Mouse (Mus musculus) G1E (cell line): ENCODE results near the gene Cytl1. TPM values are rescaled to one million over a fixed set of nuclear protein-coding genes. Genes with fewer than 3 reads are reported as not detected.

ENCODE experiments used
- ATAC-seq: 2 replicates; pipeline ENCODE4 v1.8.0; 2016; ENCODE audit warnings: mild to moderate bottlenecking; ENCODE audit not compliant: insufficient number of reproducible peaks, poor library complexity, low FRiP score, severe bottlenecking; ENCODE audit errors: extremely low read depth
- DNase-seq: peaks from one replicate; pipeline ENCODE4 v3.0.0; 2012; ENCODE audit warnings: low spot score
- H3K27me3 ChIP-seq: 2 replicates; pipeline ENCODE4 v1.6.1; 2012; ENCODE audit warnings: mild to moderate bottlenecking, low read length, inconsistent platforms; ENCODE audit not compliant: insufficient read depth
- H3K36me3 ChIP-seq: replicated peaks from 2 replicates; pipeline ENCODE3; 2012; ENCODE audit warnings: mild to moderate bottlenecking, inconsistent platforms
- H3K4me1 ChIP-seq: 2 replicates; pipeline ENCODE4 v1.6.1; 2012; ENCODE audit warnings: low read depth, low read length, inconsistent platforms, mixed read lengths; ENCODE audit not compliant: insufficient read depth
- H3K4me3 ChIP-seq: 2 replicates; pipeline ENCODE4 v1.5.1; 2012; ENCODE audit warnings: low read depth, mild to moderate bottlenecking, inconsistent platforms, low read length, moderate library complexity, mixed read lengths
- H3K9me3 ChIP-seq: replicated peaks from 2 replicates; pipeline ENCODE4 v1.6.1; 2012; ENCODE audit warnings: inconsistent platforms
- CTCF ChIP-seq: IDR thresholded peaks from 2 replicates; pipeline ENCODE4 v1.5.1; 2012; ENCODE audit warnings: low read depth, low read length, inconsistent platforms, mixed read lengths
- GATA1 ChIP-seq: IDR thresholded peaks from 2 replicates; pipeline ENCODE4 v1.6.1; 2012; ENCODE audit warnings: borderline replicate concordance, low read length, inconsistent platforms, mixed read lengths
- GATA2 ChIP-seq: IDR thresholded peaks from 2 replicates; pipeline ENCODE4 v1.6.1; 2012; ENCODE audit warnings: low read depth, low read length, inconsistent platforms, borderline replicate concordance
- POLR2AphosphoS5 ChIP-seq: IDR thresholded peaks from 2 replicates; pipeline ENCODE4 v1.6.1; 2012; ENCODE audit warnings: low read depth, low read length, inconsistent platforms; ENCODE audit not compliant: insufficient replicate concordance
- TAL1 ChIP-seq: conservative IDR thresholded peaks from 2 replicates; pipeline ENCODE4 v1.6.1; 2012; ENCODE audit warnings: low read depth, low read length, inconsistent platforms, mixed read lengths
- polyA plus RNA-seq: library from polyadenylated mRNA; stranded (reverse); fragments of >175 nt; gene quantifications from 2 replicates; pipeline ENCODE4 v1.2.3, GENCODE M21; 2012
- total RNA-seq, 2 experiments: library from RNA; stranded (forward) in 1 of 2; stranded (reverse) in 1 of 2; fragments of 200-1000 nt in 1 of 2; fragments of >200 nt in 1 of 2; fragmentation: Nextera tagmentation in 1 of 2; gene quantifications; 2 replicates each; pipeline ENCODE4 v1.2.3; 2014 to 2017

The Cytl1 gene
- total and polyA plus RNA-seq, 3 experiments: not detected

DNA sequence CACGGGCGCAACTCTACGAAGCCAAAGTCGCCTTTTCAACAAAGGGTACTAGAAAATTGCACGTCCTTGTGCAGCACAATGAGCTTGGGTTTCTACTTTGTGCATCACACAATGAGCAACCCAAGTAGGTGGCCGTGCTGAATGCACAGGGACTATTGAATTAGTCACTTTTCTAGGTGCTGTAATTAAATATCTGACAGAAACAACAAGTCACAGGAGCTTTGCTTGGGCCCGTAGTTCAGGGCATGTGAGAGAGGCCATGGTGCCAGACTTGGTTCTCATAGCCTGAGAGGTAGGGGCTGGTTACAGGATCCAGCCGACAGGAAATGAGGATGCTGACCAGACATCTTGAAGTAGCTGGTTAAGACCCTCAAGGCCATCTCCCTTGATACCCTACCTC lies 30.5 kb downstream of the Cytl1 start:
- H3K36me3 ChIP-seq: no peaks in the 10 kb centered on the region
- no peak for TF ChIP-seq TAL1
- H3K9me3 ChIP-seq: no peaks in the 10 kb centered on the region
- H3K4me3 ChIP-seq: no peak overlapping the region
- no peak for DNase-seq
- ATAC-seq: no peak
- H3K27me3 ChIP-seq: no peaks in the 10 kb centered on the region
- H3K4me1 ChIP-seq: no peaks in the 10 kb centered on the region

DNA sequence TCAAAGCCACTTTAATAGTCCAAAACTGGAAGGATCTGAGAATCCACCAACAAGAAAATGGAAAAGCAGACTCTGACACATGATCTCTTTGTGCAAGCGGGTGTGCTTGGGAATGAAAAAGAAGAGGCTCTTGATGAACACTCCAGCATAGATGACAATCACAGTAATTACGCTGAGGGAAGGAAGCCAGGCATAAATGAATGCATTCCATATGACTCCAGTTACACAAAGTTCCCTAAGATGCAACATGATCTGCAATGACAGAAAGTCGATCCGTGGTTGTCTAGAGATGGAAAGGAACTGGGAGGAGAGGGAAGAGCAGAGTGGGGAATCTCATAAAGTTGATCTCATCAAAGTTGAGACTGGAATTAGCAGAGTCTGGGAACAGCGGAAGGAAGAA lies 31.9 kb downstream of the Cytl1 start:
- ATAC-seq (no peak), DNase-seq (no peak)
- H3K36me3 ChIP-seq: no peaks in the 10 kb centered on the region
- no peak overlapping the region for H3K4me3 ChIP-seq
- 0 out of 2 replicates have a peak, but pooled peaks cover 3% of the 10 kb centered on the region for H3K9me3 ChIP-seq
- H3K27me3 ChIP-seq: no peaks in the 10 kb centered on the region
- no peaks in the 10 kb centered on the region for H3K4me1 ChIP-seq
- TF ChIP-seq POLR2AphosphoS5: no peak
- no peak for TF ChIP-seq CTCF
- no peak for TF ChIP-seq TAL1
- TF ChIP-seq GATA2: no peak
- TF ChIP-seq GATA1: no peak

DNA sequence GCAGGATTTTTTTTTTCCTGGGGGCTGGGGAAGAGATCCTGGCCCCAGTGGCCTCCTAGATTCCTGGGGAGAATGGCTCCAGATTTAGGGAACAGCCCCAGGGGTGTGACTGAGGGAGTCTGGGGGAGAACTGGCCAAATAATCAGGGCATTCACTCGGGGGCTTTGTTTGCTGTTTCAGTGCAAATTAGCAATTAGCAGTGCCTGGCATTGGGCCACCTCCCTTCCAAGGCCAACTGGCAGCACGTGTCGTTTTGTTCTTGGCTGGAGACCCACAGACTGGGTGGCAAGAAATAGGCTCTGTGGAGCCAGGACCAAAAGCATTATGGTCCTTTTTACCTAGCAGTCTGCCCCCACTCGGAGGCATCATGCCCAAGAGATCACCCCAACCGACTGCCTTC lies 33.7 kb downstream of the Cytl1 start:
- no peaks in the 10 kb centered on the region for H3K27me3 ChIP-seq

DNA sequence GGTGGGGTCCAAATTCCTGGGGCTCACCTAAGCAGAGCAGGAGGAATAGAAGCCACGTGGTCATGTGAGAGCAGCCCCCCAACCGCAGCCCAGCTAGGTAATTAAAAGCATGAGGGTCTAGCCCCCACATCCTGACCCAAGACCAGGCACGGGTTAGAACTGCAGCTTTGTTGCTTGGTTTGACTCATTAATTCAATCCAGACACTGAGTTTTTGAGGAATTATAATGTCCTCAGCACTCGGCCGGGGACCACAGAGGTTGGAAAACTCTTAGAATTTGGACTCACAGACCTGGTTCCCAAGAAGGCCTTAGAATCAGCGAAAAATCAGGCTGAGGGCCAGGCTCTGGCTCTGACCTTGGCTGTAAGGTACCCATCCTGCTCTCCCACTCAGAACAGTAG lies 35.6 kb downstream of the Cytl1 start:
- DNase-seq: no peak
- Histone ChIP-seq H3K36me3 (no peaks in the 10 kb centered on the region), H3K4me1 (no peaks in the 10 kb centered on the region), H3K27me3 (no peaks in the 10 kb centered on the region), H3K4me3 (no peak overlapping the region), H3K9me3 (peaks cover 16% of the 10 kb centered on the region; the same call in 1 of the 2 replicates)
- TF ChIP-seq POLR2AphosphoS5 (no peak), GATA2 (no peak), TAL1 (no peak), CTCF (no peak), GATA1 (no peak)
- ATAC-seq: no peak

More for the DNA sequence above, 33.7 kb downstream of the Cytl1 start:
- H3K4me1 ChIP-seq: no peaks in the 10 kb centered on the region
- H3K36me3 ChIP-seq: no peaks in the 10 kb centered on the region
- peaks cover 11% of the 10 kb centered on the region; the same call in 1 of the 2 replicates for H3K9me3 ChIP-seq
- DNase-seq (no peak), ATAC-seq (no peak)
- no peak overlapping the region for H3K4me3 ChIP-seq
- TF ChIP-seq GATA1 (no peak), CTCF (no peak), POLR2AphosphoS5 (no peak), TAL1 (no peak)

DNA sequence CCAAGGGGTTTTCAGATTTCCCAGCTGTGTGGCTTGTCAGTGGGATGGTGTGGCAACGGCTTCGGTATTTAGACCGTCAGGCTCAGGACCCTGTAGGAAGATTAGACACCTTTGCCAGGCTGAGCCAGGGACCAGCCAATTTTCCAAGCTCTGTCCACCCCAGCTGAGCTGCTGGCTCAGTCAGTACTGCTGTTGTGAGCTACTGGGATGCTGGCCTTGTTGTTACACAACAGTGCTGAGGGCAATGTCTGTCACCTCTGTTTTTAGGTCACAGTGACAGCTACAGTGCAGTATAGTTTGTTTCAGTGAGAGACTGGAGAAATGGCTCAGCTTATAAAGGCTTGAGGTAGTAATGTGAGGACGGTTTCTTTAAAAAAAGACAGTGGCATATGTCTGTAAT lies 38.7 kb downstream of the Cytl1 start:
- Histone ChIP-seq H3K36me3 (no peaks in the 10 kb centered on the region), H3K27me3 (no peaks in the 10 kb centered on the region), H3K4me3 (no peak overlapping the region), H3K9me3 (peaks cover 16% of the 10 kb centered on the region; the same call in 1 of the 2 replicates), H3K4me1 (no peaks in the 10 kb centered on the region)
- no peak for TF ChIP-seq GATA2
- TF ChIP-seq GATA1: no peak
- TF ChIP-seq POLR2AphosphoS5: no peak
- no peak for TF ChIP-seq CTCF
- TF ChIP-seq TAL1: no peak
- no peak for ATAC-seq
- no peak for DNase-seq

DNA sequence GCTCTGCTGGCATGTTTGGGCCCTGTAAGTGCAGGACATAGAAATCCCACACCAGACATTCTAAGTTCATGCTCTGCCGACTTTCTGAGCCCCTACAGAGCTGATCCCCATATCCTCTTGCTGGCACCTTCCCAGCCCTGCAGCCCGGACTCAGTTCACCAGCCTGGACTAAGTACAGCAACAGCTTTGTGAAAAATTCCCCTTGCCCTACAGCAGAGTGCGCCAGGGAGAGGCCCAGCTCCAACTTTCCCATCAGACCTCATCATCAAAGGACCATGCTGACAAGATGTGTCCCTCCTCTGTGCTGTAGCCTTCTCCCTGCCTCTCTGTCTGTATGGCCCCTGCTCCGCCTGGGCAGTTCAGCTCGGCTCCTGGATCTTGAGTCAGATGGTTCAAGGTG lies 40.4 kb downstream of the Cytl1 start:
- Histone ChIP-seq H3K27me3 (no peaks in the 10 kb centered on the region), H3K36me3 (no peaks in the 10 kb centered on the region), H3K4me1 (no peaks in the 10 kb centered on the region), H3K9me3 (peaks cover 18% of the 10 kb centered on the region), H3K4me3 (no peak overlapping the region)
- DNase-seq: no peak
- no peak for ATAC-seq
- TF ChIP-seq TAL1: no peak

DNA sequence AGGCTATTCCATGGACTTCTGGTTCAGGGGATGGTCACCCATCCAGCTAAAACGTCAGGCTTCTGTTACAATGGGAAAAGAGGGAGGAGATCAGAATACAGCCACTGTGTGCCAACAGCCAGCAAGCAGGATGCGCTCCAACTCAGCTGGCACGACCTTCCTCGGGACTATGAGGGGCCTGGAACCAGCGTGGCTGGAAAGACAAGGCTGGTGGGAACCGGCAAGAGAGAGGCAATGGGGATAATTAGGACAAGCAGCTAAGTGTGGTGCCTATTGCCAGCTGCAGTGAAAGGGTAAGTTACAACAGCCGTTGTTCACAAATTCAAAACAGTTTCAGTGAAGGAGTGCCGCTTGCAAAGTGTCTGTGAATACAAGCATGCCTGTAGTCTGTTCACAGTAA lies 48.0 kb downstream of the Cytl1 start:
- no peak for ATAC-seq
- Histone ChIP-seq H3K4me1 (no peaks in the 10 kb centered on the region), H3K27me3 (no peaks in the 10 kb centered on the region), H3K9me3 (peaks cover 10% of the 10 kb centered on the region), H3K36me3 (no peaks in the 10 kb centered on the region), H3K4me3 (no peak overlapping the region)
- no peak for DNase-seq
- TF ChIP-seq GATA1: no peak
- no peak for TF ChIP-seq CTCF
- no peak for TF ChIP-seq GATA2
- no peak for TF ChIP-seq POLR2AphosphoS5
- no peak for TF ChIP-seq TAL1
